Mouse (Mus musculus): ENCODE measurements around the gene Mgat5.

GRCm38 (mm10) chr1:127308207-127308725, 103.5 kb downstream of the Mgat5 start:
- no peak for TF ChIP-seq CTCF (IDR thresholded peaks at IDR 0.05; ENCODE audit: borderline replicate concordance, control insufficient read depth, extremely low read depth, insufficient read depth, low read length, poor library complexity)
- no peak for TF ChIP-seq POLR2A (IDR thresholded peaks at IDR 0.05; ENCODE audit: control insufficient read depth, extremely low read depth, insufficient read depth, low read length, poor library complexity)

Measured in thymus, adult 2 months (tissue).